Mouse (Mus musculus): Measurements from ENCODE around the gene Igbp1.

- no peak for TF ChIP-seq POLR2A (IDR thresholded peaks at IDR 0.05; ENCODE audit: borderline replicate concordance, low read depth, low read length)
- TF ChIP-seq CTCF (IDR thresholded peaks at IDR 0.05; ENCODE audit: low read depth, low read length) = no peak
Observed at GRCm38 (mm10) chrX:100468047-100468446, 26.0 kb upstream of the Igbp1 start.

Data from bone marrow macrophage, adult 2 months (primary cell).